Mouse (Mus musculus) heart, embryonic 11.5 days (tissue): ENCODE data around the gene Vav2. TPM values are rescaled to one million over a fixed set of nuclear protein-coding genes. Genes with fewer than 3 reads are reported as not detected.

Source experiments
- ATAC-seq: fragments of 200-750 bp; cut with Nextera tagmentation; replicated peaks from 2 replicates; pipeline ENCODE4 v1.8.0; 2017; ENCODE audit warnings: moderate library complexity; ENCODE audit not compliant: insufficient number of reproducible peaks, low FRiP score, low TSS enrichment
- H3K27ac ChIP-seq: fragments of 300-500 bp; sonication (generic); 2 replicates; pipeline ENCODE4 v1.5.1; 2014; ENCODE audit warnings: mild to moderate bottlenecking, low read depth, low read length
- H3K27me3 ChIP-seq: fragments of 300-500 bp; sonication (generic); 2 replicates; pipeline ENCODE4 v1.6.1; 2014; ENCODE audit warnings: mild to moderate bottlenecking, low read length, mixed read lengths; ENCODE audit not compliant: control insufficient read depth, insufficient read depth
- H3K36me3 ChIP-seq: fragments of 300-500 bp; sonication (generic); 2 replicates; pipeline ENCODE4 v1.6.1; 2014; ENCODE audit warnings: mild to moderate bottlenecking, low read length, moderate library complexity, mixed read lengths; ENCODE audit not compliant: control insufficient read depth, insufficient read depth
- H3K4me1 ChIP-seq: fragments of 300-500 bp; sonication (generic); 2 replicates; pipeline ENCODE4 v1.6.1; 2014; ENCODE audit warnings: low read length; ENCODE audit not compliant: control insufficient read depth, insufficient read depth
- H3K4me2 ChIP-seq: fragments of 300-500 bp; sonication (generic); 2 replicates; pipeline ENCODE4 v1.6.1; 2014; ENCODE audit warnings: mild to moderate bottlenecking, moderate library complexity
- H3K4me3 ChIP-seq: fragments of 300-500 bp; sonication (generic); 2 replicates; pipeline ENCODE4 v1.5.1; 2014; ENCODE audit warnings: low read depth, low read length
- H3K9ac ChIP-seq: fragments of 300-500 bp; sonication (generic); 2 replicates; pipeline ENCODE4 v1.6.1; 2014; ENCODE audit warnings: mild to moderate bottlenecking, low read depth, low read length, moderate library complexity
- H3K9me3 ChIP-seq: fragments of 300-500 bp; sonication (generic); replicated peaks from 2 replicates; pipeline ENCODE4 v1.6.1; 2016; ENCODE audit warnings: low read length; ENCODE audit not compliant: control insufficient read depth
- WGBS: fragments of 180-500 bp; shearing (Covaris S2); extraction: QIAGEN DNeasy Blood & Tissue Kit; methylation state at CpG from one replicate; pipeline ENCODE4 v1.1.7; 2014; ENCODE audit not compliant: insufficient replicate concordance; 5-methylcytosine and 5-hydroxymethylcytosine counted together
- polyA plus RNA-seq: library from polyadenylated mRNA; unstranded; fragments of >200 nt; fragmentation: Nextera tagmentation; extraction: Ambion mirVana; gene quantifications from 2 replicates; pipeline ENCODE4 v1.2.1, GENCODE M21; 2014

Gene Vav2
- polyA plus RNA-seq, 1 experiment from 2014 or later: 3.4 TPM

DNA sequence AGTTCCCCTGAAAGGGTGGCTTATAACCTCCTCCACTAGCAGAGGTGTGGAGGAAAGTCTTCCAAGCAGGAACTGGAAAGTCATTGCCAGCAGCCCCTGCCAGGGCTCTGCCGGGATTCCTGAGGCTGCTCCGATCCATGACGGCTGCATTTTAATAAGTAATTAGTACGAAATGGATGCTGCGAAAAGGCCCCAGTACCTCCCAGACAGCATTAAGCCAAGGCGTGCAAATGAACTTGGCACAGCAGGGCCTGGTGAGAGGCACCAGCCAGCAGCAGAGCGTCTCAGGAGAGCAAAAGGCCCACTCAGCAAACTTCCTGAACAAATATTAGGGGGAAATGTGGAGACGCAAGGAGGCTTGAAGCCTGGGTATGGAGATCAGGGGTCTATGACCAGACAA is 49.7 kb downstream of the Vav2 start:
- Histone ChIP-seq H3K4me1 (peaks cover 44% of the 10 kb centered on the region), H3K36me3 (no peaks in the 10 kb centered on the region), H3K9ac (no peak overlapping the region), H3K27ac (no peak overlapping the region), H3K4me2 (no peak overlapping the region), H3K9me3 (no peaks in the 10 kb centered on the region), H3K4me3 (no peak overlapping the region), H3K27me3 (no peaks in the 10 kb centered on the region)
- ATAC-seq: no peak
- WGBS: 79% methylated on average over 8 of the region's 8 CpGs

DNA sequence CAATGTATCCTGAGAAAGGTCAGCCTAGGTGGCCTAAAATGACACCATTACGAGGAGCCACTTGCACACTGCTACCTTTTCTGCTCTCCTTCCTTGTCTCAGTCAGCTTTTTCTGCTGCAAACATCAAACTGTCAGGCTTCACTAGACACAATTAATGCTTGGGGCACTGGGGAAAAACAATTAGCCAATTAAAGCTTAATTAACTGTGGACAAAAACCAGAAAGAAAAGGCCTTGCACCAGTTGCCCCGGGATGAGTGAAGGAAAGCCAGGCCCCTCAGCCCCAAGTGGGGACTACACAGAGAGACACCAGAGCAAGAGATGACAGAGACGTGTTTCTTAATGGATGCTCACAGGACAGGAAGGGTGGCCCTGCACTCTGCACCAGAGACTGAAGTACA is 51.7 kb downstream of the Vav2 start:
- H3K4me3 ChIP-seq: no peak overlapping the region
- no peaks in the 10 kb centered on the region for H3K27me3 ChIP-seq
- WGBS: 55% methylated on average over 3 of the region's 3 CpGs
- H3K36me3 ChIP-seq: no peaks in the 10 kb centered on the region
- H3K4me2 ChIP-seq: no peak overlapping the region
- H3K9ac ChIP-seq: no peak overlapping the region
- no peak for ATAC-seq
- peaks cover 33% of the 10 kb centered on the region for H3K4me1 ChIP-seq
- H3K9me3 ChIP-seq: no peaks in the 10 kb centered on the region
- H3K27ac ChIP-seq: no peak overlapping the region

- Histone ChIP-seq H3K4me3 (no peak overlapping the region), H3K36me3 (no peaks in the 10 kb centered on the region), H3K9me3 (no peaks in the 10 kb centered on the region), H3K4me2 (peak overlapping the region; percentile 37), H3K27me3 (no peaks in the 10 kb centered on the region), H3K4me1 (peaks cover 19% of the 10 kb centered on the region), H3K9ac (peak overlapping the region; percentile 22; the same call in 1 of the 2 replicates), H3K27ac (no peak overlapping the region)
- ATAC-seq: no peak
- WGBS: 9% methylated on average over 12 of the region's 12 CpGs
These were observed 53.5 kb downstream of the Vav2 start for GRCm38 (mm10) chr2:27373349-27373748.

DNA sequence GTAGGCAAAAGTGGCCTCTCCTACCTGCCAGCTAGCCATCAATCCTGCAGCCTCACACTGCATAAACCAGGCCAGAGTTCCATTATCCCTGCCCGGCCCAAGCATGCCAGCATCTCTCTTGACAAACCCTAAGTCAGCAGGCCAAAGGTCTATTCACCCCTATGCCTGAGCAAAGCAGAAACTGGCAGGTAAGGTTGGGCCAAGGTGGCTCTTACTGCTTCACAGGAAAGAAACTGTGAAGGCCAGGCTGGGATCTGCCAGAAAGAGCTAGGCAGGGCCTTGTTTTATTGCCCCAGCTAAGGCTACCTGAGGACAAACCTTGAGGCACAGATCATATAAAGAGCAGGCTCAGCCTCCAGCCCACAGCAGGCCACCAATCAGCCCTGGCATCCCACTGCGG is 55.4 kb downstream of the Vav2 start:
- no peak overlapping the region for H3K27ac ChIP-seq
- no peaks in the 10 kb centered on the region for H3K27me3 ChIP-seq
- no peak overlapping the region for H3K9ac ChIP-seq
- ATAC-seq: no peak
- H3K4me2 ChIP-seq: no peak overlapping the region
- H3K9me3 ChIP-seq: no peaks in the 10 kb centered on the region
- 81% methylated on average over 2 of the region's 2 CpGs for WGBS
- H3K4me3 ChIP-seq: no peak overlapping the region
- H3K36me3 ChIP-seq: no peaks in the 10 kb centered on the region
- H3K4me1 ChIP-seq: peaks cover 10% of the 10 kb centered on the region

DNA sequence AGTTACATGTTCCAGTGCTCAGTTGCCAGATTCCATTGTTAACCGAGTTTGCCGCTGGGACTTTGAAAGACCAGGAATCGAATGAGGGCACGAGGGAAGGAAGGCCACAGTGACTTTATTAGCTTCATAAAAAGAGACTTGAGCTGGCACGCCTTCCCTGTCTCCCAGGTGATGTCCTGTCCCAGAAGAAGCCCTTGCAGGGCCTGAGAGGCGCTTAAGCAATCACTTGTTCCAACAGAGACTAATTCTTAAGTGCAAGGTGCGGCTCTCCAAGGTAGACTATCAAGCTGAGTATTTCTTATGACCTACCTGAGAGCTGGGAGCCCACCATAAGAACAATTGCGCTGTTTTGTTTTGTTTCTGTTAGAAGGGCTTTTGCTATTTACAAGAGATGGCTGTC is 57.9 kb downstream of the Vav2 start:
- Histone ChIP-seq H3K36me3 (no peaks in the 10 kb centered on the region), H3K9me3 (no peaks in the 10 kb centered on the region), H3K27ac (no peak overlapping the region), H3K4me2 (no peak overlapping the region), H3K4me1 (peaks cover 12% of the 10 kb centered on the region), H3K27me3 (no peaks in the 10 kb centered on the region), H3K9ac (no peak overlapping the region), H3K4me3 (no peak overlapping the region)
- 80% methylated on average over 8 of the region's 8 CpGs for WGBS
- ATAC-seq: no peak

- Histone ChIP-seq H3K4me2 (no peak overlapping the region), H3K4me1 (0 out of 2 replicates have a peak, but pooled peaks cover 2% of the 10 kb centered on the region), H3K27me3 (no peaks in the 10 kb centered on the region), H3K9ac (no peak overlapping the region), H3K27ac (no peak overlapping the region), H3K4me3 (no peak overlapping the region), H3K36me3 (no peaks in the 10 kb centered on the region), H3K9me3 (no peaks in the 10 kb centered on the region)
- ATAC-seq: no peak
- 77% methylated on average over 4 of the region's 4 CpGs for WGBS
These were observed 61.5 kb downstream of the Vav2 start for GRCm38 (mm10) chr2:27365296-27365695.

DNA sequence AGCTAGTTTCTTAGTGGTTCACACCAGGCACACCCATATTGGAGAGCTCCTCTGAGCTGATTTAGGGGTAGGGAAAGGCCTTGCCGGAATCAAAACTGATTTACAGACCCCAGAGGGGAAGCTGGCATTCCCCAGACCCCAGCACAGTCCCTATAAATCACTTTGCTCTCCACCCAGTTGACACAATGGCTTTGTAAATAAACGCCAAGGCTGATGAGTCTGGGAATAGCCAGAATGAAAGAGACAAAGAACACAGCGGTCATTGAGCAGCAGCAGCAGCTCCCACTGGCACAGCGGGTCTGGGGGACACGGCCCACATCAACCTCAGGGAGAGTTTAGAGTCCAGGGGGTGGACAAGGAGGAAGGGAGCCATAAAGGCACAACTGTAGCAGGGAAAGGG is 65.0 kb downstream of the Vav2 start:
- 0 out of 2 replicates have a peak, but pooled peaks cover 2% of the 10 kb centered on the region for H3K4me1 ChIP-seq
- H3K4me2 ChIP-seq: no peak overlapping the region
- no peak overlapping the region for H3K9ac ChIP-seq
- no peak overlapping the region for H3K4me3 ChIP-seq
- no peak for ATAC-seq
- no peak overlapping the region for H3K27ac ChIP-seq
- no peaks in the 10 kb centered on the region for H3K27me3 ChIP-seq
- WGBS: 62% methylated on average over 5 of the region's 5 CpGs
- H3K9me3 ChIP-seq: no peaks in the 10 kb centered on the region
- H3K36me3 ChIP-seq: no peaks in the 10 kb centered on the region

DNA sequence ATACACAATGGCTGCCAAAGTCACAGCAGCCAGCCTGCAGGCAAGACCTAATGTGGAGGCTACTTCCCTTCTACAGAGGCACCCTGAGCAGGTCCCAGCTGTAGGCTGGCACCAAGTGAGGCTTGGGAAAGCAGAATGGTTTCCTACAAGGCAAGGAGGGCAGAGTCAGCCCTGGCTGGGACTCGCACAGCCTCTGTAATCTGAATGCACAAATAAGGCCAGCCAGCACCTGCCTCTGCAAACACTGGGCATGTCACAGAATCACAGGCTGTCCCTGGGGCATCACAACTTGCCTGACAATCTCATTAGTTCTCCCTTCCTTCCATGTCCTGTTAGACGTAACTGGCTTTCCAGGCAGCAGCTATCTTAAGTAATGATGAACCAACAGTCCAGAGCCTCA is 68.4 kb downstream of the Vav2 start:
- Histone ChIP-seq H3K4me1 (peaks cover 17% of the 10 kb centered on the region), H3K27ac (no peak overlapping the region), H3K36me3 (no peaks in the 10 kb centered on the region), H3K4me2 (no peak overlapping the region), H3K9ac (no peak overlapping the region), H3K9me3 (no peaks in the 10 kb centered on the region), H3K27me3 (no peaks in the 10 kb centered on the region), H3K4me3 (no peak overlapping the region)
- no peak for ATAC-seq
- 59% methylated on average over 2 of the region's 2 CpGs for WGBS

DNA sequence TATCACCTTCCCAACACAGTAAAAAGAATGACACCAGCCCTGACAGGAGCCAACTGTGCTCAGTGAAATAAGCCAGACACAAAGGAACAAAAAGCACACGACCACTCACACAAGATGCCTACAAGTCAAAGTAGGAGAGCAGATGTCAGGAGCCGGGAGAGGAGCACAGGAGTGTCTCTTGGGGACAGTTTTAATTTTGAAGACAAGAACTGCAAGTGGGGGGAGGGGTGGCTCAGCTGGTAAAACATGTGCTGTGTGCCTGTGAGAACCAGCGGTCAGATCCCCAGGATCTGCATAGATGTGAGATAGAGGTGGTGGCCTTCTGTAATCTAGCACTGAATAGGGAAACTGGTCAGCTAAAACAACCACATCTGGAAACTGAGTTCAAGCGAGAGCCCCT is 71.1 kb downstream of the Vav2 start:
- Histone ChIP-seq H3K9ac (no peak overlapping the region), H3K27ac (no peak overlapping the region), H3K4me3 (no peak overlapping the region), H3K27me3 (no peaks in the 10 kb centered on the region), H3K4me1 (peaks cover 17% of the 10 kb centered on the region), H3K36me3 (0 out of 2 replicates have a peak, but pooled peaks cover 3% of the 10 kb centered on the region), H3K9me3 (no peaks in the 10 kb centered on the region), H3K4me2 (no peak overlapping the region)
- ATAC-seq: no peak
- 29% methylated on average over 4 of the region's 4 CpGs for WGBS
